Comparison of ENCODE assay signal across 13 mouse cellular contexts in the genomic region with DNA sequence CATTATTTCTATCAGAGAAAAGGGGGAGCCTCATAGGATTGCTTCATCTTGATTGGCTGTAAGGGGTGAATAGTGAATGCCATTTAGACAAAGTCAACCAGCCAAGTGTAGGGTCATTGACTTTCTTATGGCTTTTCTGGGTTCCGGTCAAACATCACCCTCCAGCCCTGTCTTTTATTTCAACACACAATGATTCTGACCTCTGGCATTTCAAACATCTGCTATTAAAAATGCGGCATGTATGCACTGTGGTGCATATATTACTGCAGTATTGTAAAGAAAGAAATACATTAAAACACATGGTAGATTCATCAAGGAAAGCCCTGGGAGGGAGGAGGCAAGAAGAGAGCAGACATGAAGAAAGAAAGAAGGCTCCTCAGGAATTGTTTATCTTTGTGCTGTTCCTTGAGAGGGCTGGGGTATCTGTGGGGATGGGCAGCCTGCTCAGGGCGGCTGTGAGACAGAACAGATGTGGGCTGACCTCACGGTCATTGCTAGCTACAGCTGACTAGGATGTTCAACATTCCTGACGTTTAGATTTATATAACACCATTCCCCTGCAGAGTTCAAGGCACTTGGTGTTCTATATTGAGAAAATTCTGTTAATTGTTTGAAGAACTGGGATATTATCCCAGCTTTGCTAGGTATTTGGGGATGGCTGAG.
DNase-seq lines count a peak whose midpoint lies in the region; ATAC-seq lines count a peak whose summit lies in the region.
"Had no signal": no experiment of that assay in that cellular context is flagged by ENCODE, and none has a peak within 500 bp of the region (broad histone marks: within the 10 kb centered on the region; RNA-seq: fewer than 3 reads in every experiment).

No protein-coding gene starts in this region.

- no peak overlapping the region for H3K9ac ChIP-seq in limb, embryonic 13.5 days
- H3K9ac ChIP-seq: hindbrain, embryonic 15.5 days; liver, postnatal 0 days had no signal

- ATAC-seq in limb, embryonic 13.5 days (ENCODE audit: low FRiP score, low read depth), result peak; percentile 61; the same call in 1 of the 2 replicates
- no peak for ATAC-seq in erythroid progenitor cell, adult 5-6 weeks (replicated peaks; ENCODE audit: low FRiP score, poor library complexity, severe bottlenecking)
- ATAC-seq: liver, postnatal 0 days had no signal

- WGBS in limb, embryonic 13.5 days, result 30% methylated on average over 5 of the region's 5 CpGs

- H3K9me3 ChIP-seq in limb, embryonic 13.5 days, result no peaks in the 10 kb centered on the region
- H3K9me3 ChIP-seq: hindbrain, embryonic 15.5 days had no signal

- no peak overlapping the region for H3K4me2 ChIP-seq in limb, embryonic 13.5 days (replicated peaks)
- H3K4me2 ChIP-seq: hindbrain, embryonic 15.5 days had no signal

- H3K4me1 ChIP-seq in limb, embryonic 13.5 days, result peaks cover 6% of the 10 kb centered on the region; the same call in 1 of the 2 replicates
- H3K4me1 ChIP-seq: hindbrain, embryonic 15.5 days had no signal

- no peak overlapping the region for H3K27ac ChIP-seq in limb, embryonic 13.5 days
- H3K27ac ChIP-seq: hindbrain, embryonic 15.5 days had no signal

- no peaks in the 10 kb centered on the region for H3K36me3 ChIP-seq in limb, embryonic 13.5 days
- H3K36me3 ChIP-seq: hindbrain, embryonic 15.5 days had no signal

- peak; percentile 60 for DNase-seq in kidney, postnatal 10 days
- no peak for DNase-seq in kidney, postnatal 25 days
- DNase-seq in embryo, embryonic 9.5 days (ENCODE audit: extremely low spot score), result peak; percentile 29
- peak; percentile 78 for DNase-seq in mesoderm, embryonic 11.5 days (ENCODE audit: low read depth, low spot score)
- DNase-seq in right cerebral cortex, postnatal 25 days, result no peak
- DNase-seq: adrenal gland, postnatal 25 days; cerebellum, adult 11 months; layer of hippocampus, postnatal 36 days; liver, postnatal 0 days; thymus, postnatal 25 days had no signal

- H3K27me3 ChIP-seq in limb, embryonic 13.5 days, result 0 out of 2 replicates have a peak, but pooled peaks cover 3% of the 10 kb centered on the region
- H3K27me3 ChIP-seq: hindbrain, embryonic 15.5 days had no signal

- no peak overlapping the region for H3K4me3 ChIP-seq in limb, embryonic 13.5 days
- H3K4me3 ChIP-seq: hindbrain, embryonic 15.5 days had no signal

Comparison
In these comparisons a context has a peak if more than half of its experiments do, and no peak if none do; other contexts are left out.
1. DNase-seq: peak in kidney, postnatal 10 days (single experiment), embryo, embryonic 9.5 days (single experiment) and mesoderm, embryonic 11.5 days (single experiment); none in kidney, postnatal 25 days (0 of 2) and right cerebral cortex, postnatal 25 days (single experiment).